Comparison of ENCODE assay signal across 10 mouse cellular contexts in the genomic region with DNA sequence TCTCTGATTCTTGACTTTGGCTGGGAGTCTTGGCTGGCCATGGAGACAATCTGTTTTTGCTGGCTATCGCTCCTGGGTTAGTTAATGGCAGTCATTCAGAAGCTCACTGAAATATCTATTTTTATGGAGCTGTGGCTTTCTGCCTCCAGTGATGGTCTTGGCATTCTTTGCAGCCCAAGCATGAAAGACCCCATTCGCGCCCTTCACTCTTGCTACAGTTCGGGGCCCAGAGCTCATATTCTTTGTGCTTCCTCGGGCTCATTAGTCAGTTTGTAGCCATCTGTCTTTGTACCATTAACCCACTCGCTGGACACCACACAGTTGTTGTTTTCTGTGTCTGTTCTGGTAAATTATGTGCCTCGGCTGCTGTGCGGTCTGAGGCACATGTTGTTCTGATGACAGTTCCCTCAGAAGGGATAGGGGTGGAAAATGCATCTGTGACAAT.
DNase-seq lines count a peak whose midpoint lies in the region; ATAC-seq and TF ChIP-seq lines count a peak whose summit lies in the region.
"Had no signal": no experiment of that assay in that cellular context is flagged by ENCODE, and none has a peak within 500 bp of the region (broad histone marks: within the 10 kb centered on the region; RNA-seq: fewer than 3 reads in every experiment).

No protein-coding gene starts in this region.

- no peaks in the 10 kb centered on the region for H3K27me3 ChIP-seq in heart, embryonic 10.5 days (ENCODE audit: insufficient read depth, poor library complexity, severe bottlenecking)
- H3K27me3 ChIP-seq: limb, embryonic 12.5 days had no signal

- no peaks in the 10 kb centered on the region for H3K36me3 ChIP-seq in heart, embryonic 10.5 days
- H3K36me3 ChIP-seq: limb, embryonic 12.5 days had no signal

- H3K27ac ChIP-seq in heart, embryonic 10.5 days = no peak overlapping the region
- peak overlapping the region; percentile 1 for H3K27ac ChIP-seq in layer of hippocampus, adult 2 months
- H3K27ac ChIP-seq: limb, embryonic 12.5 days had no signal

- 84% methylated on average over 8 of the region's 8 CpGs for WGBS in heart, embryonic 10.5 days

- H3K4me3 ChIP-seq in heart, embryonic 10.5 days = no peak overlapping the region
- H3K4me3 ChIP-seq in layer of hippocampus, adult 2 months = no peak overlapping the region
- H3K4me3 ChIP-seq: limb, embryonic 12.5 days; myocyte had no signal

- TF ChIP-seq CTCF in layer of hippocampus, adult 2 months (conservative IDR thresholded peaks at IDR 0.05) = no peak

- no peaks in the 10 kb centered on the region for H3K9me3 ChIP-seq in heart, embryonic 10.5 days
- H3K9me3 ChIP-seq: limb, embryonic 12.5 days had no signal

- no peak for ATAC-seq in erythroid progenitor cell, adult 5-6 weeks (replicated peaks; ENCODE audit: low FRiP score, poor library complexity, severe bottlenecking)

- DNase-seq in heart, adult 11 months = peak; percentile 92
- DNase-seq in heart, embryonic 10.5 days (ENCODE audit: low spot score) = no peak
- DNase-seq in Muller cell, postnatal 12 days (ENCODE audit: inconsistent ontology term) = peak; percentile 7
- peak; percentile 69 to 75 for DNase-seq in cerebellum, postnatal 36 days
- DNase-seq in layer of hippocampus, adult 2 months (ENCODE audit: low spot score in 2 of 2) = peak; percentile 11 to 23
- DNase-seq in right cerebral cortex, postnatal 36 days (ENCODE audit: low spot score in 2 of 2) = no peak
- DNase-seq in adrenal gland, postnatal 14 days = no peak

- no peaks in the 10 kb centered on the region for H3K4me1 ChIP-seq in heart, embryonic 10.5 days
- H3K4me1 ChIP-seq: limb, embryonic 12.5 days had no signal

Comparison
In these comparisons a context has a peak if more than half of its experiments do, and no peak if none do; other contexts are left out.
1. DNase-seq: peak in heart, adult 11 months (single experiment), Muller cell, postnatal 12 days (single experiment), cerebellum, postnatal 36 days (2 of 2) and layer of hippocampus, adult 2 months (2 of 2); none in heart, embryonic 10.5 days (single experiment), right cerebral cortex, postnatal 36 days (0 of 2) and adrenal gland, postnatal 14 days (single experiment).